Mouse (Mus musculus): ENCODE data around the gene Abtb1.

DNA sequence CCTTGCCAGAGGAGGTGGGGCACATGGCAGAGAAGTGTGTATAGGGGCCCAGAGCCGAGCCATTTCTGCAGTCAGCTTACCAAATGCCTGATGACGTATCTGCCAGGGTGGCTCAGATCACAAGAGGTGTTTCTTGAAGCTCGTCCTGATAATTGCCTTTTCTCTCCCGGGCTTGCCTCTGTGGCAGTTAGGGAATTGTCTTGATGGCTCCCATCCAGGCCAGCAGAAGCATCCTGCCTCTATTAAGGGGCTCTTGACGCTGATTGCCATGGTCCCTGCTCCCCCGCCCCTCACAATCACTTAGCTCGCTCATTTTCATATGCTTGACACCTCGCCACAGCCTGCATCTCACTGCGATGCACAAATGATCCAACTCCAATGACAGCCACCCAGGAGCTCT is 50.5 kb downstream of the Abtb1 start:
- TF ChIP-seq EP300 (optimal IDR thresholded peaks at IDR 0.05) (no peak), CTCF (IDR thresholded peaks at IDR 0.05; ENCODE audit: low read depth) (no peak)
